Mouse (Mus musculus) thymus, adult 2 months (tissue): ENCODE results near the gene Tmc6.

Source experiments
- CTCF ChIP-seq: fragments of 200-500 bp; IDR thresholded peaks from 2 replicates; pipeline ENCODE4 v1.5.1; 2012; ENCODE audit warnings: mild to moderate bottlenecking, control low read depth, low read length, moderate library complexity, borderline replicate concordance; ENCODE audit not compliant: control insufficient read depth, poor library complexity, insufficient read depth; ENCODE audit errors: extremely low read depth
- POLR2A ChIP-seq: fragments of 200-500 bp; IDR thresholded peaks from 2 replicates; pipeline ENCODE4 v1.6.1; 2012; ENCODE audit warnings: mild to moderate bottlenecking, low read length, control low read depth, moderate library complexity; ENCODE audit not compliant: control insufficient read depth, poor library complexity, insufficient read depth; ENCODE audit errors: extremely low read depth

GRCm38 (mm10) chr11:117751544-117751943 lies 30.5 kb downstream of the Tmc6 start:
- no peak for TF ChIP-seq CTCF
- no peak for TF ChIP-seq POLR2A
